Mouse (Mus musculus) adrenal gland, postnatal 0 days (tissue): Measurements from ENCODE around the gene Ptpn4. TPM values are rescaled to one million over a fixed set of nuclear protein-coding genes. Genes with fewer than 3 reads are reported as not detected.

ENCODE experiments used
- polyA plus RNA-seq: library from polyadenylated mRNA; unstranded; fragments of >200 nt; fragmentation: Nextera tagmentation; extraction: Ambion mirVana; gene quantifications from 2 replicates; pipeline ENCODE4 v1.2.1, GENCODE M21; 2015

Ptpn4 gene
- 3.9 and 6.5 TPM in 2 replicates for polyA plus RNA-seq

GRCm38 (mm10) chr1:119837035-119837751, at the start of gene Ptpn4:
Ptpn4 (minus strand) TSS chr1:119837613.

GRCm38 (mm10) chr1:119648205-119649111, 189.0 kb downstream of the Ptpn4 start, which contains the start of gene Epb41l5:
Epb41l5 (minus strand) TSS chr1:119649000.

Other genes starting within 250 kb of the Ptpn4 start
- gene Epb41l5, start 188.6 kb downstream of the Ptpn4 start, polyA plus RNA-seq, result 5.8 and 12.4 TPM in 2 replicates
- 4.2 and 4.8 TPM in 2 replicates for gene Tmem177, start 75.6 kb upstream of the Ptpn4 start, polyA plus RNA-seq
- 0.26 and 0.30 TPM in 2 replicates for gene Cfap221, start 159.6 kb upstream of the Ptpn4 start, polyA plus RNA-seq
- gene Sctr, start 169.3 kb upstream of the Ptpn4 start, polyA plus RNA-seq, result 9.7 and 13.9 TPM in 2 replicates
- 25.1 and 28.8 TPM in 2 replicates for gene Tmem37, start 236.5 kb upstream of the Ptpn4 start, polyA plus RNA-seq